Mouse (Mus musculus) cerebellum, adult 2 months (tissue): ENCODE data around the gene Col20a1.

Experiments used
- CTCF ChIP-seq: fragments of 200-500 bp; IDR thresholded peaks from 2 replicates; pipeline ENCODE4 v1.5.1; 2011; ENCODE audit warnings: low read depth, mild to moderate bottlenecking, control low read depth, low read length, moderate library complexity, borderline replicate concordance; ENCODE audit not compliant: insufficient read depth
- POLR2A ChIP-seq: fragments of 200-500 bp; IDR thresholded peaks from 2 replicates; pipeline ENCODE4 v1.6.1; 2011; ENCODE audit warnings: low read length, control low read depth, borderline replicate concordance; ENCODE audit not compliant: insufficient read depth

DNA sequence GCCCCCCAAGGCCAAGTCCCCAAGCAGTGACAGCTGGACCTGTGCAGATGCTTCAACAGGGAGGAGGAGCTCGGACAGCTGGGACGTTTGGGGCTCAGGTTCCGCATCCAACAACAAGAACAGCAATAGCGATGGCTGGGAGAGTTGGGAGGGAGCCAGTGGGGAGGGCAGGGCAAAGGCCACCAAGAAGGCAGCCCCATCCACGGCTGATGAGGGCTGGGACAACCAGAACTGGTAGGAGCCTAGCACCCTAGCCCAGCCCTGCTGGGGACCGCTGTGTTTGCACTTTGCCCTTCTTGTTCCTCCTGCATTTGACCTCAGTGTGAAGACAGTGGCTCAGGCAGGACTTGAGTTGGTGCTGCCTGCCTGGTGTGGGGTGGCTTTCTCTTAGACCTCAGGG is 5.2 kb upstream of the Col20a1 start:
- no peak for TF ChIP-seq CTCF
- no peak for TF ChIP-seq POLR2A
